Mouse (Mus musculus): ENCODE measurements around the gene Gm12887.

Gm12887 gene

GRCm38 (mm10) chr4:121622003-121622402 lies at the start of gene Gm12887:
Gene Gm12887, minus strand, starts transcription at chr4:121622103.
- DNase-seq (ENCODE audit: low spot score in 2 of 2) = no peak

GRCm38 (mm10) chr4:121657040-121657439 lies 35.1 kb upstream of the Gm12887 start:
- DNase-seq (ENCODE audit: low spot score in 2 of 2) = no peak
